Mouse (Mus musculus) ES-E14 (cell line): ENCODE measurements around the gene Sorcs2. TPM values are rescaled to one million over a fixed set of nuclear protein-coding genes. Genes with fewer than 3 reads are reported as not detected.

Experiments used
- DNase-seq: peaks from one replicate; pipeline ENCODE4 v3.0.0-alpha.2; 2013; ENCODE audit warnings: low read depth, low spot score
- H3K27ac ChIP-seq: 2 replicates; pipeline ENCODE4 v1.5.1; 2012; ENCODE audit warnings: low read depth, mild to moderate bottlenecking, low read length, moderate library complexity, mixed read lengths; ENCODE audit not compliant: poor library complexity, insufficient read depth, severe bottlenecking
- H3K36me3 ChIP-seq: 2 replicates; pipeline ENCODE4 v1.6.1; 2012; ENCODE audit warnings: mild to moderate bottlenecking, low read length, moderate library complexity, mixed read lengths; ENCODE audit not compliant: control insufficient read depth, poor library complexity, insufficient read depth, severe bottlenecking
- H3K4me1 ChIP-seq, 2 experiments: fragments of 150-350 bp in 1 of 2; sonication (generic) in 1 of 2; 2 replicates each; pipeline ENCODE4 v1.6.1; 2012; ENCODE audit warnings: low read length in 2 of 2, mild to moderate bottlenecking in 1 of 2, mixed read lengths in 1 of 2; ENCODE audit not compliant: control insufficient read depth in 2 of 2, insufficient read depth in 2 of 2, poor library complexity in 1 of 2
- H3K4me3 ChIP-seq, 2 experiments: fragments of 150-350 bp in 1 of 2; sonication (generic) in 1 of 2; 2 replicates each; pipeline ENCODE4 v1.5.1; 2012; ENCODE audit warnings: low read length in 2 of 2, low read depth in 1 of 2, mild to moderate bottlenecking in 1 of 2, mixed read lengths in 1 of 2; ENCODE audit not compliant: insufficient read depth in 1 of 2, poor library complexity in 1 of 2, severe bottlenecking in 1 of 2
- H3K9ac ChIP-seq: 2 replicates; pipeline ENCODE4 v1.6.1; 2012; ENCODE audit warnings: low read depth, mild to moderate bottlenecking, low read length, mixed read lengths; ENCODE audit not compliant: poor library complexity, insufficient read depth, severe bottlenecking
- H3K9me3 ChIP-seq: fragments of 150-350 bp; sonication (generic); 2 replicates; pipeline ENCODE4 v1.6.1; 2012; ENCODE audit warnings: low read depth, mild to moderate bottlenecking, low read length; ENCODE audit not compliant: control insufficient read depth, insufficient read depth
- CHD2 ChIP-seq: IDR thresholded peaks from 2 replicates; pipeline ENCODE4 v1.6.1; 2014; ENCODE audit warnings: mild to moderate bottlenecking, low read depth, low read length, inconsistent platforms
- HCFC1 ChIP-seq: IDR thresholded peaks from 2 replicates; pipeline ENCODE4 v1.6.1; 2012; ENCODE audit warnings: low read length, inconsistent platforms, borderline replicate concordance; ENCODE audit not compliant: insufficient read depth
- MAFK ChIP-seq: IDR thresholded peaks from 2 replicates; pipeline ENCODE4 v1.6.1; 2014; ENCODE audit warnings: mild to moderate bottlenecking, low read depth, low read length, inconsistent platforms; ENCODE audit not compliant: insufficient read depth
- ZC3H11A ChIP-seq: IDR thresholded peaks from 2 replicates; pipeline ENCODE4 v1.6.1; 2012; ENCODE audit warnings: low read depth, mild to moderate bottlenecking, inconsistent platforms, low read length, borderline replicate concordance
- ZNF384 ChIP-seq: IDR thresholded peaks from 2 replicates; pipeline ENCODE4 v1.6.1; 2012; ENCODE audit warnings: low read depth, low read length, inconsistent platforms
- in situ Hi-C, 2 experiments: fragments of 600-800 bp; cut with MboI; formaldehyde crosslinking; loops; one replicate each; pipeline ENCODE4 v1.15.1; 2025; ENCODE audit warnings: low sequenced_read_pairs in 2 of 2, inconsistent platforms in 1 of 2; ENCODE audit not compliant: unreplicated experiment in 2 of 2
- total RNA-seq: library from RNA; depleted of rRNA; stranded (reverse); fragments of 300-350 nt; gene quantifications from 2 replicates; pipeline ENCODE4 v1.2.3, GENCODE M21; 2012

The Sorcs2 gene
- total RNA-seq, 1 experiment, result 5.4 TPM

- no peak overlapping the region for H3K9ac ChIP-seq
- H3K36me3 ChIP-seq, result no peaks in the 10 kb centered on the region
- no peaks in the 10 kb centered on the region; a peak in 1 of 4 replicates for H3K4me1 ChIP-seq
- no peak for TF ChIP-seq ZC3H11A
- TF ChIP-seq ZNF384, result no peak
- TF ChIP-seq HCFC1, result no peak
- TF ChIP-seq CHD2, result no peak
- no peak for TF ChIP-seq MAFK
- in situ Hi-C loops, result no loop called here
- no peak overlapping the region for H3K4me3 ChIP-seq
- no peak for DNase-seq
- no peaks in the 10 kb centered on the region for H3K9me3 ChIP-seq
- H3K27ac ChIP-seq, result no peak overlapping the region
These were observed 246.9 kb downstream of the Sorcs2 start for GRCm38 (mm10) chr5:36151086-36151485.

GRCm38 (mm10) chr5:36149098-36149497 is 248.8 kb downstream of the Sorcs2 start:
- H3K27ac ChIP-seq, result no peak overlapping the region
- H3K4me1 ChIP-seq, result no peaks in the 10 kb centered on the region; a peak in 1 of 4 replicates
- H3K36me3 ChIP-seq, result no peaks in the 10 kb centered on the region
- H3K4me3 ChIP-seq, result no peak overlapping the region
- in situ Hi-C loops, result no loop called here
- TF ChIP-seq HCFC1 (no peak), CHD2 (no peak), MAFK (no peak), ZNF384 (no peak), ZC3H11A (no peak)
- DNase-seq, result no peak
- no peak overlapping the region for H3K9ac ChIP-seq
- H3K9me3 ChIP-seq, result no peaks in the 10 kb centered on the region

- in situ Hi-C loops, result no loop called here
These were observed 251.3 kb downstream of the Sorcs2 start for GRCm38 (mm10) chr5:36146589-36146988.

GRCm38 (mm10) chr5:36144560-36144959 is 253.4 kb downstream of the Sorcs2 start:
- H3K4me3 ChIP-seq, result no peak overlapping the region
- in situ Hi-C loops, result no loop called here
- no peaks in the 10 kb centered on the region for H3K9me3 ChIP-seq

More at GRCm38 (mm10) chr5:36146589-36146988, 251.3 kb downstream of the Sorcs2 start:
- H3K4me3 ChIP-seq, result no peak overlapping the region
- H3K27ac ChIP-seq, result no peak overlapping the region
- no peak for DNase-seq
- H3K4me1 ChIP-seq, result no peaks in the 10 kb centered on the region; a peak in 1 of 4 replicates
- H3K9ac ChIP-seq, result no peak overlapping the region
- peak; percentile 81 for TF ChIP-seq ZNF384
- no peak for TF ChIP-seq CHD2
- no peaks in the 10 kb centered on the region for H3K36me3 ChIP-seq
- H3K9me3 ChIP-seq, result no peaks in the 10 kb centered on the region

GRCm38 (mm10) chr5:36141676-36142255 is 256.2 kb downstream of the Sorcs2 start:
- H3K9ac ChIP-seq, result no peak overlapping the region
- H3K9me3 ChIP-seq, result no peaks in the 10 kb centered on the region
- in situ Hi-C loops, result no loop called here
- no peaks in the 10 kb centered on the region for H3K36me3 ChIP-seq
- no peak overlapping the region for H3K4me3 ChIP-seq
- no peak for DNase-seq
- TF ChIP-seq MAFK, result no peak
- TF ChIP-seq CHD2, result no peak
- no peak for TF ChIP-seq ZNF384
- no peak for TF ChIP-seq HCFC1
- TF ChIP-seq ZC3H11A, result no peak
- H3K4me1 ChIP-seq, result no peaks in the 10 kb centered on the region
- no peak overlapping the region for H3K27ac ChIP-seq

More at GRCm38 (mm10) chr5:36144560-36144959, 253.4 kb downstream of the Sorcs2 start:
- TF ChIP-seq HCFC1 (no peak), ZC3H11A (no peak), ZNF384 (no peak), MAFK (no peak), CHD2 (no peak)
- no peak for DNase-seq
- H3K36me3 ChIP-seq, result no peaks in the 10 kb centered on the region
- H3K9ac ChIP-seq, result no peak overlapping the region
- H3K27ac ChIP-seq, result no peak overlapping the region
- H3K4me1 ChIP-seq, result no peaks in the 10 kb centered on the region
